Mouse (Mus musculus) adrenal gland, postnatal 10 days (tissue): ENCODE measurements around the gene Mier2. TPM values are rescaled to one million over a fixed set of nuclear protein-coding genes. Genes with fewer than 3 reads are reported as not detected.
A peak's percentile ranks its signal among the peaks of the same experiment; 100 is the strongest.

ENCODE experiments used
- DNase-seq: peaks from one replicate; pipeline ENCODE4 v3.0.0; 2021; ENCODE audit warnings: mixed read lengths
- long read RNA-seq, 2 experiments: library from polyadenylated mRNA; stranded (forward); transcript quantifications; one replicate each; pipeline ENCODE4 v2.0.0; 2021
- total RNA-seq, 2 experiments: library from RNA; stranded (reverse); gene quantifications; 2 replicates each; pipeline ENCODE4 v1.2.3; 2021

The Mier2 gene
- total RNA-seq, result 10 to 100 TPM; 27.3 to 31.8 TPM
- long read RNA-seq, experiment 1, partial matches to known transcripts, result 0 of 30 reads
- long read RNA-seq, experiment 1, other reads (novel, unspliced or antisense), result 24 of 30 reads
- long read RNA-seq, experiment 2, transcript Mier2-203 (14 exons, 2,676 nt), result major isoform, 11 of 38 reads
- long read RNA-seq, experiment 2, partial matches to known transcripts, result 7 of 38 reads
- long read RNA-seq, experiment 2, other reads (novel, unspliced or antisense), result 20 of 38 reads

- DNase-seq, result peak; percentile 88
Observed at GRCm38 (mm10) chr10:79554330-79555237, at the start of gene Mier2. TSS of gene Mier2 (minus strand) at chr10:79555199.

- no peak for DNase-seq
Observed at GRCm38 (mm10) chr10:79597936-79598230, 42.9 kb upstream of the Mier2 start.

- DNase-seq, result no peak
Observed at GRCm38 (mm10) chr10:79597051-79597935, 42.3 kb upstream of the Mier2 start.

GRCm38 (mm10) chr10:79595590-79595929, 40.6 kb upstream of the Mier2 start:
- DNase-seq, result no peak

GRCm38 (mm10) chr10:79594872-79595589, 40.0 kb upstream of the Mier2 start:
- peak; percentile 67 for DNase-seq

- no peak for DNase-seq
Observed at GRCm38 (mm10) chr10:79594111-79594510, 39.1 kb upstream of the Mier2 start.

- DNase-seq, result no peak
Observed at GRCm38 (mm10) chr10:79590702-79591101, 35.7 kb upstream of the Mier2 start.

GRCm38 (mm10) chr10:79587752-79588126, 32.7 kb upstream of the Mier2 start:
- no peak for DNase-seq

GRCm38 (mm10) chr10:79587061-79587751, 32.2 kb upstream of the Mier2 start, which contains the start of gene Theg:
TSS of gene Theg (minus strand) at chr10:79587331.
- DNase-seq, result no peak

- DNase-seq, result no peak
Observed at GRCm38 (mm10) chr10:79586243-79586642, 31.2 kb upstream of the Mier2 start.

- DNase-seq, result no peak
Observed at GRCm38 (mm10) chr10:79585723-79586122, 30.7 kb upstream of the Mier2 start.

GRCm38 (mm10) chr10:79585136-79585535, 30.1 kb upstream of the Mier2 start:
- no peak for DNase-seq

- DNase-seq, result no peak
Observed at GRCm38 (mm10) chr10:79584426-79584825, 29.4 kb upstream of the Mier2 start.

- no peak for DNase-seq
Observed at GRCm38 (mm10) chr10:79584021-79584420, 29.0 kb upstream of the Mier2 start.

- DNase-seq, result no peak
Observed at GRCm38 (mm10) chr10:79581501-79581900, 26.5 kb upstream of the Mier2 start.

- DNase-seq, result peak; percentile 57
Observed at GRCm38 (mm10) chr10:79580811-79581210, 25.8 kb upstream of the Mier2 start.

GRCm38 (mm10) chr10:79580356-79580755, 25.4 kb upstream of the Mier2 start:
- DNase-seq, result no peak

- no peak for DNase-seq
Observed at GRCm38 (mm10) chr10:79579781-79580180, 24.8 kb upstream of the Mier2 start.

GRCm38 (mm10) chr10:79578891-79579290, 23.9 kb upstream of the Mier2 start:
- no peak for DNase-seq

GRCm38 (mm10) chr10:79578276-79578675, 23.3 kb upstream of the Mier2 start:
- DNase-seq, result no peak

GRCm38 (mm10) chr10:79577376-79577775, 22.4 kb upstream of the Mier2 start:
- DNase-seq, result no peak
